Mouse (Mus musculus) cerebellum, adult 11 months (tissue): Measurements from ENCODE around the gene Ube2d1.

ENCODE experiments used
- DNase-seq: peaks from one replicate; pipeline ENCODE4 v3.0.0; 2022

Gene Ube2d1

GRCm38 (mm10) chr10:71285126-71285580, at the start of gene Ube2d1:
TSS of gene Ube2d1 (minus strand) at chr10:71285262.
- DNase-seq: peak; percentile 90

- no peak for DNase-seq
These were observed 47.8 kb upstream of the Ube2d1 start for GRCm38 (mm10) chr10:71332859-71333258.

GRCm38 (mm10) chr10:71332376-71332775, 47.3 kb upstream of the Ube2d1 start:
- DNase-seq: no peak

- no peak for DNase-seq
These were observed 46.8 kb upstream of the Ube2d1 start for GRCm38 (mm10) chr10:71331908-71332307.

GRCm38 (mm10) chr10:71330070-71330469, 45.0 kb upstream of the Ube2d1 start:
- DNase-seq: no peak

- no peak for DNase-seq
These were observed 44.2 kb upstream of the Ube2d1 start for GRCm38 (mm10) chr10:71329295-71329694.

- DNase-seq: no peak
These were observed 43.8 kb upstream of the Ube2d1 start for GRCm38 (mm10) chr10:71328870-71329269.

GRCm38 (mm10) chr10:71328382-71328781, 43.3 kb upstream of the Ube2d1 start:
- no peak for DNase-seq

- no peak for DNase-seq
These were observed 42.3 kb upstream of the Ube2d1 start for GRCm38 (mm10) chr10:71327386-71327785.

GRCm38 (mm10) chr10:71326789-71327188, 41.7 kb upstream of the Ube2d1 start:
- DNase-seq: peak; percentile 58

- DNase-seq: no peak
These were observed 41.1 kb upstream of the Ube2d1 start for GRCm38 (mm10) chr10:71326123-71326522.

- DNase-seq: no peak
These were observed 38.6 kb upstream of the Ube2d1 start for GRCm38 (mm10) chr10:71323669-71324068.

- DNase-seq: no peak
These were observed 31.4 kb upstream of the Ube2d1 start for GRCm38 (mm10) chr10:71316497-71316896.

GRCm38 (mm10) chr10:71316056-71316455, 31.0 kb upstream of the Ube2d1 start:
- DNase-seq: peak; percentile 15

- DNase-seq: no peak
These were observed 29.5 kb upstream of the Ube2d1 start for GRCm38 (mm10) chr10:71314596-71314995.

GRCm38 (mm10) chr10:71310288-71310687, 25.2 kb upstream of the Ube2d1 start:
- DNase-seq: no peak

- no peak for DNase-seq
These were observed 23.1 kb upstream of the Ube2d1 start for GRCm38 (mm10) chr10:71308199-71308598.

- no peak for DNase-seq
These were observed 21.7 kb upstream of the Ube2d1 start for GRCm38 (mm10) chr10:71306759-71307158.

GRCm38 (mm10) chr10:71306190-71306589, 21.1 kb upstream of the Ube2d1 start:
- no peak for DNase-seq

GRCm38 (mm10) chr10:71302490-71302889, 17.4 kb upstream of the Ube2d1 start:
- no peak for DNase-seq

GRCm38 (mm10) chr10:71300161-71300560, 15.1 kb upstream of the Ube2d1 start:
- peak; percentile 27 for DNase-seq

- DNase-seq: no peak
These were observed 8.2 kb upstream of the Ube2d1 start for GRCm38 (mm10) chr10:71293245-71293644.

GRCm38 (mm10) chr10:71292254-71292653, 7.2 kb upstream of the Ube2d1 start:
- no peak for DNase-seq

- DNase-seq: no peak
These were observed 6.7 kb upstream of the Ube2d1 start for GRCm38 (mm10) chr10:71291801-71292200.

- DNase-seq: no peak
These were observed 6.2 kb upstream of the Ube2d1 start for GRCm38 (mm10) chr10:71291179-71291661.
